Mouse (Mus musculus) intestine, postnatal 0 days (tissue): Measurements from ENCODE around the gene Xpc. TPM values are rescaled to one million over a fixed set of nuclear protein-coding genes. Genes with fewer than 3 reads are reported as not detected.

ENCODE experiments used
- ATAC-seq: fragments of 200-750 bp; cut with Nextera tagmentation; 2 replicates; pipeline ENCODE4 v1.8.0; 2017; ENCODE audit warnings: mild to moderate bottlenecking, moderate TSS enrichment, moderate library complexity
- H3K27ac ChIP-seq: fragments of 300-500 bp; sonication (generic); 2 replicates; pipeline ENCODE4 v1.5.1; 2014; ENCODE audit warnings: mild to moderate bottlenecking, low read depth, low read length, moderate library complexity
- H3K27me3 ChIP-seq: fragments of 300-500 bp; sonication (generic); replicated peaks from 2 replicates; pipeline ENCODE4 v1.6.1; 2014; ENCODE audit warnings: low read length, mixed read lengths; ENCODE audit not compliant: control insufficient read depth, insufficient read depth
- H3K36me3 ChIP-seq: fragments of 300-500 bp; sonication (generic); 2 replicates; pipeline ENCODE4 v1.6.1; 2014; ENCODE audit warnings: mild to moderate bottlenecking, moderate library complexity; ENCODE audit not compliant: control insufficient read depth, insufficient read depth
- H3K4me1 ChIP-seq: fragments of 300-500 bp; sonication (generic); replicated peaks from 2 replicates; pipeline ENCODE4 v1.6.1; 2014; ENCODE audit warnings: antibody characterized with exemption, low read length, mixed read lengths; ENCODE audit not compliant: control insufficient read depth, insufficient read depth
- H3K4me2 ChIP-seq: fragments of 300-500 bp; sonication (generic); replicated peaks from 2 replicates; pipeline ENCODE4 v1.6.1; 2014; ENCODE audit warnings: low read depth, mild to moderate bottlenecking, moderate library complexity
- H3K4me3 ChIP-seq: fragments of 300-500 bp; sonication (generic); 2 replicates; pipeline ENCODE4 v1.5.1; 2014; ENCODE audit warnings: low read depth, low read length
- H3K9ac ChIP-seq: fragments of 300-500 bp; sonication (generic); 2 replicates; pipeline ENCODE4 v1.6.1; 2014; ENCODE audit warnings: mild to moderate bottlenecking, low read depth, low read length
- H3K9me3 ChIP-seq: fragments of 300-500 bp; sonication (generic); 2 replicates; pipeline ENCODE4 v1.6.1; 2016; ENCODE audit warnings: mixed run types; ENCODE audit not compliant: control insufficient read depth
- CTCF ChIP-seq: sonication (generic); IDR thresholded peaks from 2 replicates; pipeline ENCODE4 v1.5.1; 2016; ENCODE audit warnings: low read depth, mild to moderate bottlenecking, control low read depth, antibody characterized with exemption, moderate library complexity
- WGBS: fragments of 180-500 bp; shearing (Covaris S2); extraction: QIAGEN DNeasy Blood & Tissue Kit; methylation state at CpG from one replicate; pipeline ENCODE4 v1.1.7; 2014; 5-methylcytosine and 5-hydroxymethylcytosine counted together
- polyA plus RNA-seq: library from polyadenylated mRNA; unstranded; fragments of >200 nt; fragmentation: Nextera tagmentation; extraction: Ambion mirVana; gene quantifications from 2 replicates; pipeline ENCODE4 v1.2.1, GENCODE M21; 2015

The Xpc gene
- polyA plus RNA-seq = 9.1 and 10.2 TPM in 2 replicates

DNA sequence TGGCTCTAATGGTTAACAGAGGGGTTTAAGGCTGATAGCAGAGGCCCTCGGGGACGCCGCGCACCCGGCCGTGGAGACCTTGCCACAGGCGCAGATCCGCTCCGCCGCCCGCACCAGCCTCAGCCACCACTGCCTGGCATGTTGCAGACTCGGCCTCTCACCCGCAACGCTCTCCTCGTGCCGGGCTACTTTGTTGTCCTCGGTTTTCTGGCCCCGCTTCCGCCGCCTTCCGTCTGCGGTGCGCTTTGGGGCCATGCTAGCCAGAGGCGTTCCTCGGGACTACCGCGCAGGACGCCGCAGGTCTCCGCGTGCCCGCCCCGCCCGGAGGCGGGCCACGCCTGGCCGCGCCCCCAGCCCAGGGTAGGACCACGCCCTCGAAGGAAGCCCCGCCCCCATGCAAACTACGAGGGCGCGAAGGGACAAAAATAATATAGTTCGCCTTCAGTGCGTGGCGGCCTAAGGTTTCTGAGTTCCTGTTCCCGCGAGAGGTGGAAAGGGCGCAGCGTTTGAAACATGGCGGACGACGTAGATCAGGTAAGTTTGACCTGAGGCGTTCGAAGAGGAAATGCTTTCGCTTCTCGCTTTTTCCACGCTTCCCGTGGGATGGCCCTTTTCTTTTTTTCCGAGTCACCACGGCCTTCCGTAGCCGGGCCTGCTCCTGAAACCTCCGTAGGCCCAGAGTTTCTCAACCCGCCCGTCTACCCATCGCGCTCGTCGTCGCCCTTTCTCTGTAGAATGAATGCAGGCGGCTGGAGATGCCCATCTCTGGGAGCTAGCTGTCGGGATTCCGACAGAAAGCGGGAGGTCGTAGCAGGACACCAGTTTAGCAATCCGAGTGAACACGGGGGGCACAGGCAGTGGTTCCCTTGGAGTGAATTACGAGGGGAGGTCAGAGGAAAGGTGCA lies at the start of gene Xpc, which contains the start of gene Lsm3:
Gene Xpc, minus strand, starts transcription at position 344 of the 905 bp plus-strand sequence.
Gene Lsm3, plus strand, starts transcription at position 384 of the 905 bp plus-strand sequence.
- Histone ChIP-seq H3K27me3 (no peaks in the 10 kb centered on the region), H3K27ac (peak within 1 kb of the TSS; percentile 75), H3K36me3 (peaks cover 35% of the 10 kb centered on the region), H3K4me2 (peak within 1 kb of the TSS; percentile 97), H3K9me3 (no peaks in the 10 kb centered on the region), H3K4me1 (peaks cover 10% of the 10 kb centered on the region; the same call in 1 of the 2 replicates), H3K9ac (peak within 1 kb of the TSS; percentile 89), H3K4me3 (peak within 1 kb of the TSS; percentile 93)
- ATAC-seq = peak; percentile 98
- under 1% methylated on average over 80 of the region's 80 CpGs for WGBS
- TF ChIP-seq CTCF = peak; percentile 26

DNA sequence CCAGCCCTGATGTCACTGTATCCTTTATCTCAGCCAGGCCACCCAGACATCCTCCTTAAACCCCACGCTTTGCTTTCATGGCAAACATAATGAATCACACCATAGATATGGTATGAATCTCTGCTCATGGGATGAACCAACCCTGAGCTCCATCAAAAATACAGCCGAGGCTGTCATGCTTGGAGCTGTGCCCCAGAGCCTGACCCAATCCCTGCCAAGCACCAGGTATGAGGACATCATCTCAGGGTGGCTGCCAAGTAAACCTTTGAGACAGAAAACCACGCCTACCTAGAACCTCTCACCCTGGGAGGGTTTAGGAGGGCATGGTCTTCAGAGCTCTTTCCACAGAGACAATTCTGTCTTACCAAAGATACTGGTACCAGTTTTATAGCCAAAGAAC lies 47.3 kb upstream of the Xpc start:
- WGBS = 62% methylated on average over 3 of the region's 3 CpGs
- no peak overlapping the region for H3K4me2 ChIP-seq
- TF ChIP-seq CTCF = no peak

DNA sequence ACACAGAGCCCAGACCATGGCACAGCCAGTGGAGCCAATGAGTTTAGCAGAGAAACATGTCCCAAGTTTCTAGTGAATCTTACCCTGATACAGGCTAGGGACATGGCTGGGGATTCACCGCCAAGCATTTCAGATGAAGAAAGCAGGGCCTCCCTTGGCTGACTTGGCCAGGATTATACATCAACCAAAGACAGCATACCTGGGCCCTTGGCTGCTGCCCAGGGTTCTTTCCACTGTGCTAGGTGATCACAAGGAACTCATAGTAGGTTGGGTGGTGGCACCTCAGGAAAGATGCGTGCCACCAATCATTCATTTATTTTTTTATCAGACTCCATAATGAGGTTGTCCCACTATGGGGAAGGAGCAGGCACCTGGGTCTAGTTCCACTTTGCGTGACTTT lies 44.5 kb upstream of the Xpc start:
- ATAC-seq = no peak
- no peak overlapping the region for H3K27ac ChIP-seq
- H3K9me3 ChIP-seq = no peaks in the 10 kb centered on the region
- WGBS = 92% methylated on average over 3 of the region's 3 CpGs
- no peaks in the 10 kb centered on the region for H3K36me3 ChIP-seq
- 0 out of 2 replicates have a peak, but pooled peaks cover 2% of the 10 kb centered on the region for H3K4me1 ChIP-seq
- no peak overlapping the region for H3K9ac ChIP-seq
- no peak for TF ChIP-seq CTCF
- H3K27me3 ChIP-seq = no peaks in the 10 kb centered on the region
- H3K4me2 ChIP-seq = no peak overlapping the region
- no peak overlapping the region for H3K4me3 ChIP-seq

More for the DNA sequence above, 47.3 kb upstream of the Xpc start:
- H3K9ac ChIP-seq = no peak overlapping the region
- H3K4me1 ChIP-seq = 0 out of 2 replicates have a peak, but pooled peaks cover 2% of the 10 kb centered on the region
- no peaks in the 10 kb centered on the region for H3K9me3 ChIP-seq
- H3K27me3 ChIP-seq = no peaks in the 10 kb centered on the region
- no peaks in the 10 kb centered on the region for H3K36me3 ChIP-seq
- H3K27ac ChIP-seq = no peak overlapping the region
- H3K4me3 ChIP-seq = no peak overlapping the region
- no peak; the same call in 1 of the 2 replicates for ATAC-seq

GRCm38 (mm10) chr6:91559371-91559770 lies 43.7 kb upstream of the Xpc start:
- ATAC-seq = no peak
- Histone ChIP-seq H3K9ac (no peak overlapping the region), H3K27me3 (no peaks in the 10 kb centered on the region), H3K4me3 (no peak overlapping the region), H3K36me3 (no peaks in the 10 kb centered on the region), H3K27ac (no peak overlapping the region), H3K9me3 (no peaks in the 10 kb centered on the region), H3K4me1 (0 out of 2 replicates have a peak, but pooled peaks cover 2% of the 10 kb centered on the region), H3K4me2 (no peak overlapping the region)
- TF ChIP-seq CTCF = no peak
- WGBS = 85% methylated on average over 4 of the region's 4 CpGs

- TF ChIP-seq CTCF = no peak
- no peaks in the 10 kb centered on the region for H3K9me3 ChIP-seq
- H3K4me1 ChIP-seq = 0 out of 2 replicates have a peak, but pooled peaks cover 2% of the 10 kb centered on the region
- H3K9ac ChIP-seq = no peak overlapping the region
- H3K36me3 ChIP-seq = no peaks in the 10 kb centered on the region
- ATAC-seq = no peak
- no peaks in the 10 kb centered on the region for H3K27me3 ChIP-seq
- no peak overlapping the region for H3K27ac ChIP-seq
- no peak overlapping the region for H3K4me2 ChIP-seq
- H3K4me3 ChIP-seq = no peak overlapping the region
- WGBS = 31% methylated on average over 1 of the region's 1 CpGs
These were observed 42.9 kb upstream of the Xpc start for GRCm38 (mm10) chr6:91558565-91558964.

GRCm38 (mm10) chr6:91552693-91553092 lies 37.0 kb upstream of the Xpc start:
- no peak overlapping the region for H3K27ac ChIP-seq
- no peaks in the 10 kb centered on the region for H3K4me1 ChIP-seq
- ATAC-seq = no peak
- no peaks in the 10 kb centered on the region for H3K9me3 ChIP-seq
- H3K27me3 ChIP-seq = no peaks in the 10 kb centered on the region
- 56% methylated on average over 3 of the region's 3 CpGs for WGBS
- TF ChIP-seq CTCF = no peak
- no peak overlapping the region for H3K4me3 ChIP-seq
- no peaks in the 10 kb centered on the region for H3K36me3 ChIP-seq
- H3K4me2 ChIP-seq = no peak overlapping the region
- H3K9ac ChIP-seq = no peak overlapping the region
